Mouse (Mus musculus) neutrophil, adult 59 days (primary cell): ENCODE data around the gene Sstr4. TPM values are rescaled to one million over a fixed set of nuclear protein-coding genes. Genes with fewer than 3 reads are reported as not detected.

Source experiments
- total RNA-seq, 2 experiments: library from RNA; stranded (reverse); gene quantifications; 1 replicate in 1 of 2; 2 replicates in 1 of 2; pipeline ENCODE4 v1.2.4; 2023

The Sstr4 gene
- total RNA-seq, result 1 to 10 TPM; 2.1 to 3.4 TPM

GRCm38 (mm10) chr2:148395131-148396051, at the start of gene Sstr4:
Gene Sstr4 (plus strand): TSS chr2:148395344.

GRCm38 (mm10) chr2:148407870-148408760, 13.0 kb downstream of the Sstr4 start, which contains the start of gene Thbd:
Gene Thbd (minus strand): TSS chr2:148408188.

GRCm38 (mm10) chr2:148443249-148443958, 48.3 kb downstream of the Sstr4 start, which contains the start of gene Cd93:
Gene Cd93 (minus strand): TSS chr2:148443563.

Other genes with a start within 250 kb of the Sstr4 start
- 10 to 100 TPM; 16.7 to 26.0 TPM for gene Thbd, start 12.8 kb downstream of the Sstr4 start, total RNA-seq
- 10 to 100 TPM; 49.8 to 59.4 TPM for gene Cd93, start 48.2 kb downstream of the Sstr4 start, total RNA-seq